Mouse (Mus musculus): Measurements from ENCODE around the gene Tex21.

Tex21 gene

DNA sequence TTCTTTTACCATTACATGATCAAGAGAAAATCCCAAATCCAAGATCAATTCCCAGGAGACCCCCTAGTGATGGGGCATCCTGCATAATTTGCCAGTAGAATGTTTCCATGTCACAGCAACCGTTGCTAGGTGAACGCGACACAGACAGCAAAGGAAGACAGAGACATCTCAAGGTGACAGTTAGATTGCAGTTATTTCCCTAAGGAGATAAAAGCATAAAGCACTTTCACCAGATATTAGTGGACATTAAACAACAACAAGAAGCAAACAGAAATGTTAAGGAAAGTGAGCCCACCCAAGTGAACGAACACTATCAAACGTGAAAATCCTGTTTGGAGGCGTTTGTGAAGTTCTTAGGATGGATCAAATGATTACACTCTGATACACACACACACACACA lies at the start of gene Tex21:
Tex21 (minus strand) TSS at position 101 of the 400 bp plus-strand sequence.
- WGBS: 82% methylated on average over 6 of the region's 6 CpGs

DNA sequence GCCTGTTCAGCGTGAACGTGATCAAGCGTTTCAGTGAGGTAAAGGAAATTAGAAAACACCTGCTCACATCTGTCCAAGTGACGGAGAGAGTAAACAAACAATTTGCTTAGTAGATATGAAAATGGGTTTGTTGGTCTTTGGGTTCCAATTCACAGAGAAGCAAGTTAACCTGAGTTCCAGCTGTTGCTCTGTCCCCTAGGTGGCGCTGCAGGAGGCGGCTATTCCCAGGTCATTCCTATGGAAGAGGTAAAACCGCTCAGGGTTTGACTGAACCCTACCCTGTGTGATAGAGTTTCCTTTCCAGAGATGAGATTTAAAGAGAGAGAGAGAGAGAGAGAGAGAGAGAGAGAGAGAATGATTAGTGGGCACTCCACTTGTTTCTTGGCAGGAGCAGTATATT lies 46.6 kb upstream of the Tex21 start:
- WGBS: 58% methylated on average over 7 of the region's 7 CpGs

- 96% methylated on average over 2 of the region's 2 CpGs for WGBS
Measured at GRCm38 (mm10) chr12:76290271-76290670, 43.7 kb upstream of the Tex21 start.

DNA sequence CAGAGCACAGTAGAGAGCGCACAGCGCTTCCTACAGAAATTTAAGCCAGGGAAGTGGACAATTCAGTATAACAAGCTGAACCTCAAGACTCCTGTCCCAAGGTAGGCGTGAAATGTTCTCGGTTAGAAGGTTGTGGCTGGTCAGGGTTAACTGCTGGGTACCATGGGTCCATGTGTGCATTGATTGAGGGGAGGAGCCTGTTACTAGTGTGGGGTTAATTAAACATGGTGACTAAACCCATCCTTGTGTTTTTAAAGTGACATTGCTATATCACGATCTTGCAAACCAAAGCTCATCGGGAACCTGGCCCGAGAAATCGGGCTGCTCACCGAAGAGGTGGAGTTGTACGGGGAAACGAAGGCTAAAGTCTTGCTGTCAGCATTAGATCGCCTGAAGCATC lies 42.9 kb upstream of the Tex21 start:
- WGBS: 91% methylated on average over 12 of the region's 12 CpGs

DNA sequence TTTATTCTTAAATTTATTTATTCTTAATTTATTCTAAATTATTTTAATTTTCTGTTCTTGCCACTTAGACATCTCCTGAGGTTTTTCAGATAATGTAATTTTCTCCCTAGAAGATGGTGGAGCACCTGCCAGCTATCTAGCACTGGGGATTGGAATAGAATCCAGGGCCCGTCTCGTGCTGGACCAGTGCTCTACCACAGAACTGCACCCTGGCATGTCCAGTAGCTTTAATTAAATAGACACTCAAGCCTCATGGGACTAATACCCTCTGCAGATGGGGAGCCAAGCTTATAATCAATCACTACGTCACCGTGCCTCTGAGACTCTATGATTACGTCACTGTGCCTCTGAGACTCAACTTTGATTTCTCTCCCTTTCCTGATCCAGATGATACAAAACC lies 41.9 kb upstream of the Tex21 start:
- WGBS: 63% methylated on average over 5 of the region's 5 CpGs

DNA sequence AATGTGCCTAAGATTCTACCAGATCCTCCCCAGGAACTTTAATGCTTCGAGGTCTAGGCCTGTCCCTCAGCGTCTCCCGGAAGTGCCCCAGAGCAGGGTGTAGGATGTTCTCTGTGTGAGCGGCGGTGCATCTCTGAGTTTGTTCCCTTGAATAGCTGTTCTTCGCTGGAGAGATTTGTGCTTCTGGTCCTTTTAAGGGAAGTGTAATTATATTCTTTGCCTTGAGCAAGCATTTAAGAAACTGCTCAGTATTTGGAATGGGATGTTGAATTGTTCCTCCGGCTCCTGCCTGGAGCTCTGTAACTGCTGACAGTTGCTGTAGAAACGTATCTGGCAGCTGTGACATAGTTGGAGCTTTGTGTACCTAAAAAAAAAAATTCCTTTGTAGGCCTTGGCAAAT lies 41.4 kb upstream of the Tex21 start:
- WGBS: 23% methylated on average over 8 of the region's 8 CpGs

DNA sequence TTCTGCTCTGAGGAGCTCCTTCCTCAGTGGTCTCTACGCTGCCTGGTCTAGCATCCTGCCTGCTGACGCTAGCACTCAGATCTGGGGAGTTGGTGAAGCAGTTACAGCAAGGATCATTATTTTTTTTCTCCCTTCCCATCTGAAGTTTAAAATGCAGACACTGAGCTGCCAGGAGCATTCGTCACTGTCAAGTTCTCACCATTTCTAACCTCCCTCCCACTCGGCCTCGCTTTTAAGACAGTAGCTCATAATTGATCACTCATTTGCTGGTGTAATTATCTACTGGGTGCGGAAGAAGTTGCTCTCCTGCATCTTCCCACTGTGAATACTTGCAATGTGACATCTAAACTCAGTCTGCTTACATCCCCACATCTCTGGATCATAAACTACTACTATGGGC lies 38.9 kb upstream of the Tex21 start:
- WGBS: 70% methylated on average over 6 of the region's 6 CpGs

GRCm38 (mm10) chr12:76282532-76283173 lies 36.1 kb upstream of the Tex21 start:
- 60% methylated on average over 17 of the region's 17 CpGs for WGBS

DNA sequence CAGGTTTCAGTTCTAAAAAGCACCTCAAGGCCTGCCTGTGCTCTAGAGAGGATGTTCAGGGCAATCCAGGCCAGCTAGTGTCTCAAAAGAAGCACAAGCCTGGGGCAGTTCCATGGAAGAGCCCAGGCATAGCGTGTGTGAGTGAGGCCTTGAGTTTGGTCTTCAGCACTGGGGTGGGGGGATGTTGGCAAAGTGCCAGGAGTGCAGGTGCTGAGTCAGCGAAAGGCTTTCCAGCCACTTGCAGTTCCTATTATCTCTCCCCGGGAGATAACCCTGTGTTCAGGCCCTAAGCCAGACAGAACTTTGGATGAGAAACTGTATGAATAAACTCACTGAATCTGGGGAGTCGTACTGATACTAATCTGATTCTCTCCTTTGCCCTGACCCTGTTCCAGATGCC lies 35.6 kb upstream of the Tex21 start:
- WGBS: 28% methylated on average over 4 of the region's 4 CpGs

GRCm38 (mm10) chr12:76281111-76281660 lies 34.6 kb upstream of the Tex21 start:
- WGBS: 60% methylated on average over 2 of the region's 2 CpGs

DNA sequence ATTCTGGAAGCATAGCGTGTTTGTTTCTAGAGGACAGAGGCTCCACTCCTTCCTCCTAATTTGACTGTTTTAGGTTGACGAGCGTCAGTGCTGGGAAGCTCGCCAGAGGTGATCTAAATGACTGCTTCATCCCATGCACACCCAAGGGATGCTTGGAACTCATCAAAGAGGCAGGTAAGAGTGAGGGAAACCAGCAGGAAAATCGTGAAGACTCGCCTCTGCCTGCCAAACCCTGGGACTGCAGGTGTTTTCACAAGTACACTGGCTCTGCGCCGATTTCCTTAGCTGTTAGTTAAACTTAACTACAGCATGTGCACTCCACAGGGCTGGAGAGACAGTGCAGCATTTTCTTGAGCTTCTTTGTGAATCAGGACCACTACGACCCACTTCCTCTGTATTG lies 34.0 kb upstream of the Tex21 start:
- 40% methylated on average over 9 of the region's 9 CpGs for WGBS

GRCm38 (mm10) chr12:76278209-76278608 lies 31.7 kb upstream of the Tex21 start:
- WGBS: 63% methylated on average over 6 of the region's 6 CpGs

DNA sequence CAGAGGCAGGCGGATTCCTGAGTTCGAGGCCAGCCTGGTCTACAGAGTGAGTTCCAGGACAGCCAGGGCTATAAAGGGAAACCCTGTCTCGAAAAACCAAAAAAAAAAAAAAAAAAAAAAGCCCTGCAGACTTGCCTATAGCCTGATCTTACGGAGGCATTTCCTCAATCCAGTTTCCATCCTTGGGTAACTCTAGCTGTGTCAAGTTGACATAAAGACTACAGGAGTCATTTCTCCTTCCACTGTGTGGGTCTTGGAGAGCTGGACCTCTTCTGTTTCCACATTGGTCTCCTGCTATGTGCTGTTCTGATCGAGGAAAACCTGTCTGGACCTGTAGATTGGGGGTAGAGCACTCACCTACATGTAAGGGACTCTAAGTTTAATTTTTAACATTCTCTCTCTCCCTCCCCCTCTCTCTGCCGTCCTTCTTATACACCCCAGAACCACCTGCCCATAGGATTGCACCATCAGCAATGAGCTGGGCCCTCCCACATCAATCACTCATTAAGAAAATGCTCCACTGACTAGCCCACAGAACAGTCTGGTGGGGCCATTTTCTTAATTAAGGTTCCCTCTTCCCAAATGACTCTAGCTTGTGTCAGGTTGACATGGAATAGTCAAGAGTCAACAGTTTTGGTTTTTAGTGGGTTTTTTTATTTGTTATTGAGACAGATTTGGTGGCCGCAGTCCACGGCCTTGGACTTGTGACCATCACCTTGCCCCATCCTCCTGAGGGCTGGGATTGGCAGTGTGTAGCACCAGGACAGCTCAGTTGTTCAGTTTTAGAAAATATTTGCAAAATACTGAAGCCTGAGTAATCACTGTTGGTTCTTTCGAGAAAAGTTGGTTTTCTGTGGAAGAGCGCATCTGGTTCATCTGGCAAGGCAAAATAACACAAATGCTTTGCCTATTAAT lies 26.3 kb upstream of the Tex21 start:
- 80% methylated on average over 10 of the region's 10 CpGs for WGBS

DNA sequence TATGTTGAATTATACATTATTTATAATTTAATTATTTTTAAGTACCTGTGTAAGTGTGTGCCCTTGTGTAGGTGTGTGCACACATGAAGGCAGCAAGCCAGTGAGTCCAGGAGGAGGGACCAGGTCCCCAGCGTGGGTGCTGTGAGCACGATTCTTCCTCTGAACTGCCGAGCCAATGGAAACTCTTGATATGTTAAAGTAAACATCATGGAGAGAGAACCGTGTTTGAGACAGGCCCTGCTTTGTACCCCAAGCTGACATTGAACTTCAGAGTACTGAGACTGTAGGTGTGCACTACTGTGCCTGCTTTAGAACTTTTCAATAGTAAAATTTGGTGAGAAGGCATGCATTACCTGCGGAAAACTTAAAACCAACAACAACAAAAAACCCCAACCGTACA lies 25.0 kb upstream of the Tex21 start:
- 89% methylated on average over 6 of the region's 6 CpGs for WGBS

- WGBS: 85% methylated on average over 7 of the region's 7 CpGs
Measured at GRCm38 (mm10) chr12:76269196-76269595, 22.6 kb upstream of the Tex21 start.

GRCm38 (mm10) chr12:76268686-76269085 lies 22.1 kb upstream of the Tex21 start:
- WGBS: 74% methylated on average over 10 of the region's 10 CpGs

GRCm38 (mm10) chr12:76266875-76267274 lies 20.3 kb upstream of the Tex21 start:
- WGBS: 33% methylated on average over 9 of the region's 9 CpGs

DNA sequence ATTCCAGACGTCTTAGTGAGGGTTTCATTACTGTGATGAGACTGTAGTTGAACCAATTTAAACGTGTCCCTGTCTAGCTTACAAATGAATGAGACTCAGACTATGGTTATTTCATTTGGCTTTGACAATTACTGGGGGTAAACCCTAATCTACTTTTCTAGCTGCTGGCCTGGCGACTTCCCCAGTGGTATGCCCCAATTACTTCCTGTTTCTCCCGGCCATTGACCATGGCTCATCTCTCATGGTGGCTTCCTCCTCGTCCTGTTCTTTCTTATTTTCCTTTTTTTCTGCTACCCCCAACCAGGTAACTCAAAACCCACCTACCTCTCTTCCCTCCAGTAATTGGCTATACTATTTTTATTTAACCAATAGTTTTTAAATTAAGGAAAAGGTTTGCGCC lies 18.5 kb upstream of the Tex21 start:
- 57% methylated on average over 6 of the region's 6 CpGs for WGBS

- 38% methylated on average over 9 of the region's 9 CpGs for WGBS
Measured at GRCm38 (mm10) chr12:76264325-76264965, 17.9 kb upstream of the Tex21 start.

- WGBS: 71% methylated on average over 1 of the region's 1 CpGs
Measured at GRCm38 (mm10) chr12:76263876-76264275, 17.3 kb upstream of the Tex21 start.

- over 99% methylated on average over 4 of the region's 4 CpGs for WGBS
Measured at GRCm38 (mm10) chr12:76262918-76263317, 16.4 kb upstream of the Tex21 start.

- 93% methylated on average over 4 of the region's 4 CpGs for WGBS
Measured at GRCm38 (mm10) chr12:76261556-76261955, 15.0 kb upstream of the Tex21 start.

Data from cerebral cortex, adult 2 months (tissue).